Mouse (Mus musculus) heart, embryonic 10.5 days (tissue): ENCODE data around the gene Sult6b1. TPM values are rescaled to one million over a fixed set of nuclear protein-coding genes. Genes with fewer than 3 reads are reported as not detected.
A peak's percentile ranks its signal among the peaks of the same experiment; 100 is the strongest.

Experiments
- DNase-seq: peaks from one replicate; pipeline ENCODE4 v3.0.0-alpha.2; 2017; ENCODE audit warnings: low spot score
- H3K27ac ChIP-seq: fragments of 300-500 bp; sonication (generic); 2 replicates; pipeline ENCODE4 v1.5.1; 2016; ENCODE audit warnings: mild to moderate bottlenecking
- H3K27me3 ChIP-seq: fragments of 300-500 bp; sonication (generic); 2 replicates; pipeline ENCODE4 v1.6.1; 2016; ENCODE audit warnings: mild to moderate bottlenecking; ENCODE audit not compliant: poor library complexity, insufficient read depth, severe bottlenecking
- H3K36me3 ChIP-seq: fragments of 300-500 bp; sonication (generic); 2 replicates; pipeline ENCODE4 v1.6.1; 2016; ENCODE audit warnings: mild to moderate bottlenecking, moderate library complexity
- H3K4me1 ChIP-seq: fragments of 300-500 bp; sonication (generic); 2 replicates; pipeline ENCODE4 v1.6.1; 2016; ENCODE audit warnings: mild to moderate bottlenecking
- H3K4me3 ChIP-seq: fragments of 300-500 bp; sonication (generic); 2 replicates; pipeline ENCODE4 v1.5.1; 2016; ENCODE audit warnings: mild to moderate bottlenecking, moderate library complexity
- H3K9me3 ChIP-seq: fragments of 300-500 bp; sonication (generic); 2 replicates; pipeline ENCODE4 v1.6.1; 2016; ENCODE audit warnings: mild to moderate bottlenecking, moderate library complexity
- WGBS: fragments of 180-500 bp; shearing (Covaris S2); methylation state at CpG from one replicate; pipeline ENCODE4 v1.1.7; 2016; 5-methylcytosine and 5-hydroxymethylcytosine counted together
- polyA plus RNA-seq: library from polyadenylated mRNA; unstranded; fragments of >200 nt; fragmentation: Nextera tagmentation; extraction: Ambion mirVana; gene quantifications from 2 replicates; pipeline ENCODE4 v1.2.1, GENCODE M21; 2016

The Sult6b1 gene
- polyA plus RNA-seq: 0.06 and 0.10 TPM in 2 replicates

DNA sequence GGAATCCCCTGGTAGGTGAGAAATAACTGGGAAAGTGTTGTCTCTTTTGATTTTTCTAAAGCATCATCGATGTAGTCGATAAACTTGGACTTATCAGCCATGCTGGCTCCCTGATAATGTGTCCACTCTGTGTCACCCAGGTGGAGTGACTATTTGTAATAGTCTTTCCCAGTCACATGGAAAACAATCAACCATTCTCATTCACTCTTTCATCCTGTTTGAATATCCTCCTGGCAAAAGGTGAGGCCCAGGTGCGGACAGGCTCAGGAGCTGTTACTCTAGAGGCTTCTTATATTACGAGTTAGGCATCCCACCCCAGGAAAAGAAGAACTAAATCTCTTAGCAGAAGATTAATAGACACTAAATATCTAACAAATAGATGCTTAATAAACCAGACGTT lies at the start of gene Sult6b1:
Gene Sult6b1, minus strand, starts transcription at position 101 of the 400 bp plus-strand sequence.
- Histone ChIP-seq H3K27ac (no peak within 1 kb of the TSS), H3K4me3 (no peak within 1 kb of the TSS), H3K9me3 (no peaks in the 10 kb centered on the region), H3K27me3 (no peaks in the 10 kb centered on the region), H3K4me1 (no peaks in the 10 kb centered on the region), H3K36me3 (no peaks in the 10 kb centered on the region)
- 79% methylated on average over 5 of the region's 5 CpGs for WGBS
- no peak for DNase-seq

DNA sequence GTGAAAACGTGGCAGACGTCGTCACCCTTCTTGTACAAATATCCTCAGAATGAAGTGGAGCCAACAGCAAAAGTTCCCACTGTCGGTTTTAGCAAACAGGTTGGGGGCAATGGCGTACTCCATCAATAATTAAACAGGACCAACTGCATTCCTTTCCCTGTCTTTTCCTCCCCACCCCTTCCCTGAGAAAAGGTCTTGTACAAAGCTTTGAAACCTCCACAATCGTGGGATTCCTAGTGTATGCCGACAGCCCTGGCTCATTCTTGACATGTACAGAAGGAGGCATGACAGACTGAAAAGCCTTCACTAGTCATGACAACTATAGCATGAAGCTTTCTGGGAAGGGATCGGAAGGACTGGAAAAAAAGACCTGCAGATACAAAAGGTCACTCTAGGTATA lies 46.4 kb upstream of the Sult6b1 start:
- H3K9me3 ChIP-seq: no peaks in the 10 kb centered on the region
- DNase-seq: no peak
- WGBS: 86% methylated on average over 8 of the region's 8 CpGs
- no peaks in the 10 kb centered on the region for H3K4me1 ChIP-seq
- H3K27ac ChIP-seq: no peak overlapping the region
- H3K4me3 ChIP-seq: no peak overlapping the region
- no peaks in the 10 kb centered on the region for H3K27me3 ChIP-seq
- peaks cover 86% of the 10 kb centered on the region for H3K36me3 ChIP-seq

DNA sequence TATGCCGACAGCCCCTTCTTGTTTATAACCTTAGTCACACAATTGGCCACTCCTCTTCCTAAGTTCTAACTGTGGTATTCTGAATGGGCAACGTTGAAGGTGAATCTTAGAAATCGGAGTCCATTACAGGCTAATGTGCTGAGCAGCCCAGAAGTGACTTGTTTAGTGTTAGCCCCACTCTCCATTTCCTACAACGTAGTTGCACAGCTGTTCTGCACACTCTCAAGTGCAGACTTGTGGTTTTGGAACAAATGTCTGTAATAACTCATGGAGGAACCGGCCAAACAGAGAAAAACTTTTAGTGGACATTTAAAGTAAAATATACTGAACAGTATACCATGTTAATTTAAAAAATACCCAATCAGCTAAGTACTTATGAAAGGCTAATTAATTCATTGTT lies 45.3 kb upstream of the Sult6b1 start:
- no peaks in the 10 kb centered on the region for H3K4me1 ChIP-seq
- no peak overlapping the region for H3K27ac ChIP-seq
- no peaks in the 10 kb centered on the region for H3K9me3 ChIP-seq
- H3K36me3 ChIP-seq: peaks cover 92% of the 10 kb centered on the region
- whole genome bisulfite sequencing: 93% methylated on average over 5 of the region's 5 CpGs
- H3K4me3 ChIP-seq: no peak overlapping the region
- no peaks in the 10 kb centered on the region for H3K27me3 ChIP-seq
- DNase-seq: no peak

DNA sequence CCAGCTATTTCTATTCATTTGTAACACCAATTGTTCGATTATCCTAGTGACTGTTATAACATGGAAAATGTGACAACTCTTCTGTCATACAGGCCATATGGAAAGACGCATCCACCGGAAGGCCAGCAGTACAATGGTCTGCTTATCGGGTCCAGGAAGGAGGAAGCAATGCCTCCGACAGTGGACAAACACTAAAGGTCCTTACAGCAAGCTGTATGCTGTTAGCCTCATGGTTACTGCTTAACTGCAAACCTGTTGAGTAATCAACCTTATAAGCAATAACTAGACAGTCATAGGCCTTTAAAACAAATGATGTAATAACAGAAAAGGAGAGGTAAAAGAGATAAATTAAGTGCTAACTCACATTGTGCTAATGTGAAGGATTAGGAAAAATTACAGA lies 44.4 kb upstream of the Sult6b1 start:
- Histone ChIP-seq H3K9me3 (no peaks in the 10 kb centered on the region), H3K27ac (no peak overlapping the region), H3K4me1 (no peaks in the 10 kb centered on the region), H3K4me3 (no peak overlapping the region), H3K27me3 (no peaks in the 10 kb centered on the region), H3K36me3 (peaks cover 92% of the 10 kb centered on the region)
- WGBS: 74% methylated on average over 5 of the region's 5 CpGs
- DNase-seq: no peak

DNA sequence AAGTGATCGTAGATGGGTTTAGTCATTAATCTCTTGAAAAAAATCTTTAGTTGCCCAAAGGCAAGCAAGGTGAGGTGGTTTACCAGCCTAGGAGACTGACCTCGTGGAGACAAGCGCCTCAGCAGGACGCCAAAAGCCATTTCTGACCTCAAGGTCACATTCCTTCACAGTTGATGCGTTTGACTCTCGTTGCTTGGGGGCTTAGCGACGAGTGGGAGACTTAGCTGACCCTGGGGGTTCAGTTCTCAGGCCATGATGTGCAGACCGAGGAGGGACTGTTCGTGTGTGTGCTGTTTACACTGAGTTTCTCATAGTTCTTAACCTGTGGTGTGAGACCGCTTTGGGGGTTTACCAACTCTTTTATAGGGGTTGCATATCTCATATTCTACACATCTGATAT lies 35.8 kb upstream of the Sult6b1 start:
- Histone ChIP-seq H3K27ac (no peak overlapping the region), H3K36me3 (peaks cover 55% of the 10 kb centered on the region), H3K4me1 (peaks cover 3% of the 10 kb centered on the region), H3K27me3 (no peaks in the 10 kb centered on the region), H3K9me3 (no peaks in the 10 kb centered on the region), H3K4me3 (no peak overlapping the region)
- 67% methylated on average over 11 of the region's 11 CpGs for WGBS
- no peak for DNase-seq

DNA sequence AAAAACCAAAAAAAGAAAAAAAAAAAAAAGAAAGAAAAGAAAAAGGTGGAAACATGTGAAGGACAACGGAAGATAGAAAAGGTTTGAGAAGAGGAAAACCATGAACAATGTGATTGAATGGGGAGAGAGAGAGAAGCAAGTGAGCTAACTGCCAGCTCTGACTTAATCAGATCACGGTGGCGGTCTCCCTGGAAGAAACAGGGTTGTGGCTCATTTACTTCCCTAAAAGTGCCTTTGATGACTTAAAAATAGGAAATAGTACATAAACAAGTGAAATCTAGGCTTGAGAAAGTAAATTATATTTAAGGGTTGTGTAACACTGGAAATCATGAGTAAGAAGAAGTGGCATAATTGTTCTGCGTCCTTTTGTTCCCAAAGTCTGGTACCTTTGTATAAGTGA lies 32.1 kb upstream of the Sult6b1 start:
- Histone ChIP-seq H3K36me3 (peaks cover 47% of the 10 kb centered on the region), H3K27me3 (no peaks in the 10 kb centered on the region)
- WGBS: 90% methylated on average over 4 of the region's 4 CpGs

DNA sequence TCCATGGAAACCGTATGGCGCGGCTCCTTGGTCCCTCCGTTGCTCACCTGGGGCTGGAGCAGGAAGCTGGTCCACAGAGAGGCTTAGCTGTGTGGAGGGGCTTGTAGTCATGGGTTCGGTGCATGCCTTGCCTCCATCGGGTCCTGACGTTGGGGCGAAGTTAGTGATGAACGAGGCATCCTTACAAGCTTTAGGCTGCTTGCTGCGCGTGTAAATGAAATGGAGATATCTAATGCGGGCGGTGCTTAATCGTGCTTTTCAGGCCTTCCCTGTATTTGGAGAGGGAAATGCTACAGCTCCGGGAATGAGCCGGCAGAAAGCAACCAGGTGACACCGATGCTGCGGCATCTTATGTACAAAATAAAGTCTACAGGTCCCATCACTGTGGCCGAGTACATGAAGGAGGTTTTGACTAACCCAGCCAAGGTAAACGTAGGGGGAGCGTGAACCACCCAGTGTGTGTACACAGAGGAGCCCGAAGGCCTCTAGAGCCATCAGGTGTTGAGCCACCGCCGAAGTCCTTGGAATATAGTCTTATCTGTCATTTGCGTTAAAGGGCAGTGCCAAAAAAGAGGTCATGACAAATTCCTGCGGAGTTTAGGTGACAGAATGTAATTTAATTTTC lies 30.5 kb upstream of the Sult6b1 start:
- Histone ChIP-seq H3K4me1 (peaks cover 11% of the 10 kb centered on the region), H3K27ac (peak overlapping the region; percentile 89), H3K36me3 (peaks cover 48% of the 10 kb centered on the region), H3K9me3 (no peaks in the 10 kb centered on the region), H3K4me3 (peak overlapping the region; percentile 92), H3K27me3 (no peaks in the 10 kb centered on the region)
- WGBS: 8% methylated on average over 26 of the region's 26 CpGs
- no peak for DNase-seq

More for the DNA sequence above, 32.1 kb upstream of the Sult6b1 start:
- Histone ChIP-seq H3K9me3 (no peaks in the 10 kb centered on the region), H3K4me1 (peaks cover 11% of the 10 kb centered on the region), H3K4me3 (no peak overlapping the region), H3K27ac (no peak overlapping the region)
- no peak for DNase-seq

DNA sequence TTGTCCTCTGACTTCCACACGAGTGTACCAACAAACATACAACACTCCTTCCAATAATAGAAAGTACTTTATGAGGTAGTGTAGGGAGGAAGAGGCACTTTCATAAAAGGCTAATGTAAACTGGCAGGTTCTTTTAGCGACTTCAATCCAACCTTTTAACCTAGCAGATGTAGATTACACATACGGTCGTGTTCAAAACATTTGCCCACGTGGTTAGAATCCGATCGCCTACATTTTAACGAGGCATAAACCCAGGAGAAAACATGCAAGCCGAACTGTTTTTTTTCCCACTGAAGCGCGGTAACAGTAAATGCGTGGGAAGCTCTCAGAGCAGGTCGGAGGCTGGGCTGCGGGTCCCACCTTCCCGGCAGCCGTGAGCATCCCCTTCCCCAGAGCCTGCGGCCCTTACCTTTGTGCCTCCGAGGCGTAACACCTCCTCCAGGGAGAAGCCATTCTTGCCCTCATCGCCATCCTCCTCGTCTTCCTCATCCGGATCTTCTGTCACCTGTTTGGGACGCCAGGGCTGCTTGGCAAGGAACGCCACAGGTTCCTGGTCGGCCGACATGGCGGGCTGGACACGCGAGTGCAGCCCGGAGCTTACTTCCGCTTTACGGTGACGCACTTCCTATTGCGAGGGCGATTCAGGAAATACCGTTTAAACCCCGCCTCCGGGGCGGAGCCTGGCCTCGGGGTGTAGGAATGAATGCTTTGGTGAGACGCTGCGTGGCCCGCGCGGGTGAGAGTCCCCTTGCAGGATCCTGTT lies 29.9 kb upstream of the Sult6b1 start, which contains the start of the genes Cebpz and Ndufaf7:
Gene Cebpz, minus strand, starts transcription at position 601 of the 763 bp plus-strand sequence.
Gene Ndufaf7, plus strand, starts transcription at position 671 of the 763 bp plus-strand sequence.
- Histone ChIP-seq H3K9me3 (no peaks in the 10 kb centered on the region), H3K36me3 (peaks cover 48% of the 10 kb centered on the region), H3K27me3 (no peaks in the 10 kb centered on the region), H3K4me1 (peaks cover 11% of the 10 kb centered on the region), H3K27ac (peak within 1 kb of the TSS; percentile 89), H3K4me3 (peak within 1 kb of the TSS; percentile 92)
- under 1% methylated on average over 45 of the region's 45 CpGs for WGBS
- peak; percentile 98 for DNase-seq

DNA sequence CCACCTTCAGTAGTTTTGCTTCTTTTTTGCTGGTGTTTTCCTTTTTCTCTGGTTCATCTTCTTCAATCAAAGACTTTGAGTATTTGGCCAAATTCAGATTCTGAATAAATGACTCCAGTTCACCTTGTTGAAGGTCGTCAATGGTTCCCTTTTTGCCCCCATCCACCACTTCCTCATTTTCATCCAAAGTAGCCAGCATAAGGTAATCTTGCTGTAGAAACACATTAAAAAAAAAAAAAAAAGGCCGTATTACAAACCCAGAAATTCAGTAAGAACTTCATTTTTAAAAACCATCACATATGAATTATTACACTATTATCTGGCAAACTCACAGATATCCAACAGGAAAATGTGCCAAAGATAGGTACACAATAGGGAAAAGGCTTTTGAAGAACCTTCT lies 29.1 kb upstream of the Sult6b1 start:
- WGBS: 79% methylated on average over 2 of the region's 2 CpGs
- H3K4me3 ChIP-seq: peak overlapping the region; percentile 92
- peaks cover 52% of the 10 kb centered on the region for H3K36me3 ChIP-seq
- no peaks in the 10 kb centered on the region for H3K9me3 ChIP-seq
- no peaks in the 10 kb centered on the region for H3K27me3 ChIP-seq
- H3K27ac ChIP-seq: no peak overlapping the region
- H3K4me1 ChIP-seq: peaks cover 11% of the 10 kb centered on the region
- DNase-seq: no peak

DNA sequence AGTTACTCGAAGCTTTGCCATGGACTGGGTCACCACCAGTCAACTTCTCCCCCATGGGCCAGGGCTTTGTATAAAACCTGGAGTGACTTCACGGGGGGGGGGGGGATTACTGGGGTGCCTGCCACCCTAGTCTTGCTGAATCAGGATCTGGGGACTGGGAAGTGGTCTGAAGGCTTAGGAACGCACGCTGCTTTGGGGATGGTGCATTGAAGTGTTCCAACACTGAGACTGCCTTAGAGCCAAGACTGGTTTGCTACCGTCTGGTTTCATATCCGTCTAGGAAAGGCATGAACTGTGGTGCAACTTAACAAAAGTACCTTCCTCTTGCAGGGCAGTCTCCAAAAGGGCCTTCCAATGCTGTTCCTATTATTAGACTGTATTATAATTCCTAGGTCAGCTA lies 10.9 kb upstream of the Sult6b1 start:
- Histone ChIP-seq H3K4me3 (0 out of 2 replicates have a peak overlapping the region, but pooled peaks have one; percentile 74), H3K4me1 (peaks cover 10% of the 10 kb centered on the region), H3K27ac (0 out of 2 replicates have a peak overlapping the region, but pooled peaks have one; percentile 93), H3K27me3 (no peaks in the 10 kb centered on the region), H3K9me3 (no peaks in the 10 kb centered on the region), H3K36me3 (peaks cover 44% of the 10 kb centered on the region)
- no peak for DNase-seq
- WGBS: 52% methylated on average over 6 of the region's 6 CpGs

DNA sequence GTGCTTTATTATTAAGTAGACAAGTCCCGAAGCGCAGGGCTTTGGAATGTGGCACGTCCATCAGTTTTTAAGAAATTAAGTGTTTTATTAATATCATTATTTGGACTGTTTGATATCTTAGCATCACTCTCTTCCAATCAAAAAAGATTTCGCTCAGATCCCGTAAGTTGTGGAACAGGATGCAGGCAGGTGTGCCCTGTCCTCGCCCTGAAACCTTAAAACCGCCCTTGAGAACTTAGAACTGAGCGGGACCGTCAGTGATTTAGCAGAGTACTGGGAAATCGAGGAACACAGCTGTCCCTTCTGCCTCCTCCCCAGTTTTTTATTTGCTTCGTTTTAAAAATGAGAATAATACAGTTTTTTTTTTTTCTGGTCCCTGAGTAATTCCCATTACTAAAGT lies 10.1 kb upstream of the Sult6b1 start:
- DNase-seq: no peak
- Histone ChIP-seq H3K4me3 (peak overlapping the region; percentile 74), H3K36me3 (peaks cover 36% of the 10 kb centered on the region), H3K9me3 (no peaks in the 10 kb centered on the region), H3K4me1 (peaks cover 12% of the 10 kb centered on the region), H3K27me3 (no peaks in the 10 kb centered on the region), H3K27ac (peak overlapping the region; percentile 93)
- 3% methylated on average over 11 of the region's 11 CpGs for WGBS

DNA sequence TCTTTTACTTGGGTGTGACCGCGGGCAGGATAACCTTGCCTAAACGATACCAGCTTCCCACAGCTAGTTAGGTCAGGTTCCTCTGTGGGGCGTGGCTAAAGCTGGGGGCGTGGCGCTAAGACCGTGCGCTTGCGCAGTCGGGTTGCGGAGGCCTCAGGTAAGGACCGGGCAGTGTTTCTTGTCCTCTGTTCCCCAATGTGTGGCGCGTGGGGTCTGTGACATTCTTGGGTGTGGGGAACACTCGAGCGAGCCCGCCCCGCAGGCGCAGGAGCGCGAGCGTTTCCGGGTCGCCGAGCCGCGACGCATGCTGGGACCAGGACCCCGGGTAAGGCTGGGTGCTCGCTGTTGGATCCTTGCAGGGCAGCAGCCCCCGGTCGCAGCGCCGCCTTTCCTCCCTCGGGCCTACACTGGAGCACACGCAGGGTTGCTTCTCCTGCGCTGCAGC lies 9.6 kb upstream of the Sult6b1 start, which contains the start of gene Cebpzos:
Gene Cebpzos, plus strand, starts transcription at position 132 of the 445 bp plus-strand sequence.
- Histone ChIP-seq H3K36me3 (peaks cover 31% of the 10 kb centered on the region), H3K4me1 (peaks cover 12% of the 10 kb centered on the region), H3K27ac (peak within 1 kb of the TSS; percentile 93), H3K4me3 (peak within 1 kb of the TSS; percentile 74), H3K27me3 (no peaks in the 10 kb centered on the region), H3K9me3 (no peaks in the 10 kb centered on the region)
- peak; percentile 97 for DNase-seq
- WGBS: 0% methylated on average over 37 of the region's 37 CpGs

DNA sequence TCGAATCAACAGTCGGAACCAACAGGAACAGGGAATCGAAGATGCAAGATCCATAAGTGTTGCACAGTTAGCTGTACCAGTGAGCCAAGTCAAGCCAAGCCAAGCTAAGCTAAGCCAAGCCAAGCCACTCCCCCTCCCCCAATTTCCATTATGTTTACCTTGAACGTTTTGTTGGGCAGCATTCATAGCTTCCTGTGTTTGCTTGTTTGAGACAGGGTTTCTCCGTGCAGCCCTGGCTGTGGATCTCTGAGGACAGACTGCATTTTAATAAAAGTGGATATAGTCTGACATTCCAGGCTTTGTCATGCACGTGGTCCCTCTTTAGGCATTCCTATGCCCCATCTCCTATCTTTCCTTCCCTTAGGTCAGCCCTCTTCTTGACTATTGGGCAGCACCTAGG lies 9.0 kb upstream of the Sult6b1 start:
- no peak for DNase-seq
- WGBS: 54% methylated on average over 6 of the region's 6 CpGs

More for the DNA sequence above, 9.0 kb upstream of the Sult6b1 start:
- Histone ChIP-seq H3K4me3 (peak overlapping the region; percentile 74), H3K36me3 (peaks cover 24% of the 10 kb centered on the region), H3K4me1 (peaks cover 12% of the 10 kb centered on the region), H3K27ac (peak overlapping the region; percentile 93), H3K27me3 (no peaks in the 10 kb centered on the region), H3K9me3 (no peaks in the 10 kb centered on the region)
